Mouse (Mus musculus) c-Kit-positive CD71-positive TER-119-positive erythroid progenitor cells, embryonic 14.5 days (primary cell): Measurements from ENCODE around the gene Cypt3.

ENCODE experiments used
- DNase-seq: peaks from one replicate; pipeline ENCODE4 v3.0.0-alpha.2; 2013; ENCODE audit warnings: low spot score

Cypt3 gene

DNA sequence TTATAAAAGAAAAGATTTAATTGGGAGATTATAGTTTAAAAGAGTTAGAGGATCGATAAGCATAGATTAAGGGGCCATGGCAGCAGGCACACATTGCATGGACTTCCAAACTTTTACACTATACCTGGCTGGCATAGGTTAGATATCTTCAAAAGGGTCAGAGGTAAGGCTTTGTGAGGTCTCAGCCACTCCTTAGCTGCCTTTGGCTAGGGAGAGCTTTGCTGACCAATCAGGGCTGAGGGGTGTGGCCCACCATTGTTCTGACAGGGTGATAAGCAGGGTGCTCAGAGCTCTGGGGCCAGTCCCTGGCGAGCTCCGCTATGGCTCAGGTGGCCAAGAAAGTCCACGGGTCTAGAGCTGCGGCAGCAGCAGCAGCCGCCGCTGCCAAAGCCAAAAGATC, at the start of gene Cypt3:
Gene Cypt3, plus strand, starts transcription at position 301 of the 400 bp plus-strand sequence.
- DNase-seq: no peak

DNA sequence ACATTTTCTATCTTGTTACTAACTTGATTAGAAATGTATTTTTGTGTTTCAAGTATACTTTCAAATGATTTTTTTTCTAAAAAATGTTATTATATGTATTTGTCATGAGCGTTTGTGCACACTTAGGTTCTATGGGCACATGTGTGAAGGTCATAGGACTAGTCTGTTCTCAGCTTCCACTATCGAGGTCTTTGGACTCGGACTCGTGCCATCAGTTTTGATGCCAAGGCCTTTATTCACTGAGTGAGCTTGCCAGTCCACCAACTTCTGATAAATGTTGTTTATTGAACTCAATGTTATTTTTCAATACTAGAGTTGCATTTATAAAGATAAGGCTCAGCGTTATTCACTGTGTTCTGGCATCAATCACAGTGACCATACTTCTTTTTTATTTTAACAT, 42.9 kb upstream of the Cypt3 start:
- no peak for DNase-seq

DNA sequence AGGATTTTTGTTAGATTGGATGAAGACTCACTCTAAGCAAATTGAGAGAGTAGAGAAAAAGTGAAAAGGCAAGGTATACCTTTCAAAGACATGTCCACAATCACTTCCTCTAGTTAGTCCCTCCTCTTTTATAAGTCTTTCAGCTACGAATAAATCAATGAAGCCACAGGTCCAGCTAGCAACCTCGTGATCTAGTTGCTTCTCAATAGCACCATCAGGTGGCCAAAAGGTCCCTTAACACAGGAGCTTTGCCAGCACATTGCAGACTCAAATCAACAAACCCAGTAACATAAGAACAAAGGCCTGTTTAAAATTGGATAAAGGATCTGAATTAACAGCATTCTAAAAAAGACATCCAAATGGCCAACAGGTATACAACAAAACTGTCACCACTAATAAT, 30.0 kb upstream of the Cypt3 start:
- DNase-seq: no peak

DNA sequence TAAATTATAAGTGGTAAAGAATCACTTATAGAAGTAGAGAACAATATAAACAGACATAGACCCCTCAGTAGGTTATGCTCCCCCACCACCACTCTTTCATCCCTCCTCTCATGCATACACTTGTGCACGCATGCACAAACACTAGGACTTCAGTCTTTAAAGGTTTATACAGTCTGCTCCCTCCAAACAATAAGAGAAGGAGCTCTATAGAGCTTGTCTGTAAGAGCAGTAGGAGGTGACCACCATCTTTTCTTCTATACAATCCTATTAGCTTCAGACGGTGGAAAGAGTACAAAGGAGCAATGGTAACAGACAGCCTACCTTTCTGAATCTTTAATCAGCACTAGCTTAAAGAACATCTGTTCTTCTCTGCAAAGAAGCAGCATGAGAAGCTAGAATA, 1.8 kb upstream of the Cypt3 start:
- no peak for DNase-seq

DNA sequence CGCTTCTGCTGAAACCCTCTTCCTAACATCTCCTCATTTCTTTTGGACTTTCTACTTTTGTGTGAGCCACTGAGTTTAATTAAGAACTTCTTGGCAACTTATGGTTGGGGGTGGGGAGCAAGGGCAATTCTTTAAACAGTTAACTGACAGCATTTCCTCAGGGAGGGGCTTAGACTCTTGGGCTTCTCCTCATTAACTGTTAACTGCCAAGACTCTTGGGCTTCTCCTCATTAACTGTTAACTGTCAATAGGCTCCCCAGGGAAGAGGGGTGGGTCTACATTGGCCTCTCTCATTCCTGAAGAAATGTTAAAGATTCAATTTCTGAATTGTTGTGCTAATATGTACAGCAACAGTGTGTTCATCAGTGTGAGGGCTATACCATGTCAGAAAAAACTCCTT, 6.3 kb downstream of the Cypt3 start:
- no peak for DNase-seq

DNA sequence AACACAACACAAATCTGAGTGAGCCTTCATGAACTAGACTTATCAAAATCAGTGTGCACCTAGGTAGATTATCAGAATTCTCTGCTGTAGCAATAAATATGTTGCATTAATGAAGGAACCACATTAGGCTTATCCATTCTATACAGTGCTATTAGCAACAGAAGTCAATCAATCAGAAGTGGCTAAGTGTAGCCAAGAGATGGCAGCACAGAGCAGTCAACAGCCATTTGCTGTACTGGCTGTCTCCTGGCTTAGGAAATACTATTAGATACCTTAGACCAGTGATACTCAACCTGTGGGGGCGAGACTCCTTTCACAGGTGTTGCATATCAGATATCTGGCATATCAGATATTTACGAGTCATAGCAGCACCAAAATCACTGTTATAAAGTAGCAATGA, 41.2 kb downstream of the Cypt3 start:
- no peak for DNase-seq
